18 mouse cellular contexts compared by ENCODE assay signal in genomic region chr16:23376189-23376588, GRCm38 (mm10). TPM values are rescaled to one million over a fixed set of nuclear protein-coding genes. Genes with fewer than 3 reads are reported as not detected.
DNase-seq lines count a peak whose midpoint lies in the region; ATAC-seq and TF ChIP-seq lines count a peak whose summit lies in the region.
"Had no signal": no experiment of that assay in that cellular context is flagged by ENCODE, and none has a peak within 500 bp of the region (broad histone marks: within the 10 kb centered on the region; RNA-seq: fewer than 3 reads in every experiment).

No protein-coding gene starts in this region.

- intact Hi-C loops in heart, postnatal 36 days (cut with DNase I) = loop anchor here (10.0 kb wide), 1 partner anchor 519 kb away; the partner anchor contains the start of gene Sst

- no peak overlapping the region for H3K4me3 ChIP-seq in heart, postnatal 0 days (ENCODE audit: low read depth, low read length)
- H3K4me3 ChIP-seq in liver, adult 2 months (ENCODE audit: insufficient read depth, low read depth, low read length) = no peak overlapping the region
- no peak overlapping the region for H3K4me3 ChIP-seq in liver, embryonic 12.5 days
- H3K4me3 ChIP-seq: forebrain, embryonic 12.5 days; limb, embryonic 10.5 days had no signal

- no peaks in the 10 kb centered on the region for H3K4me1 ChIP-seq in heart, postnatal 0 days (ENCODE audit: control insufficient read depth, insufficient read depth)
- H3K4me1 ChIP-seq in liver, adult 2 months (ENCODE audit: control insufficient read depth, insufficient read depth, low read length) = no peaks in the 10 kb centered on the region
- H3K4me1 ChIP-seq in liver, embryonic 12.5 days = no peaks in the 10 kb centered on the region
- H3K4me1 ChIP-seq: forebrain, embryonic 12.5 days; limb, embryonic 10.5 days had no signal

- WGBS in heart, postnatal 0 days = 33% methylated on average over 10 of the region's 10 CpGs
- WGBS in liver, adult 2 months = 62% methylated on average over 10 of the region's 10 CpGs
- WGBS in liver, embryonic 12.5 days (ENCODE audit: insufficient replicate concordance) = 35% methylated on average over 10 of the region's 10 CpGs

- DNase-seq in heart, postnatal 0 days (ENCODE audit: low spot score) = no peak
- no peak for DNase-seq in heart, postnatal 36 days
- DNase-seq in liver, adult 2 months (ENCODE audit: extremely low read depth, low read depth, low spot score) = peak; percentile 30
- DNase-seq in ZHBTc4 (ENCODE audit: low read depth, low spot score) = peak; percentile 29
- peak; percentile 53 for DNase-seq in lung, postnatal 36 days
- DNase-seq in urinary bladder, postnatal 36 days (ENCODE audit: low spot score in 2 of 2) = no peak
- DNase-seq: cerebellum, adult 8-10 months; gastrocnemius, postnatal 25 days; kidney, postnatal 36 days; midbrain, embryonic 14.5 days had no signal

- TF ChIP-seq EP300 in heart, postnatal 0 days (IDR thresholded peaks at IDR 0.05; ENCODE audit: low read depth) = no peak

- no peaks in the 10 kb centered on the region for H3K9me3 ChIP-seq in heart, postnatal 0 days (replicated peaks; ENCODE audit: control insufficient read depth, low read length)
- H3K9me3 ChIP-seq in liver, embryonic 12.5 days (replicated peaks) = no peaks in the 10 kb centered on the region
- H3K9me3 ChIP-seq: forebrain, embryonic 12.5 days; limb, embryonic 10.5 days had no signal

- peak; percentile 22 for TF ChIP-seq CTCF in heart, postnatal 0 days (IDR thresholded peaks at IDR 0.05; ENCODE audit: low read depth)
- TF ChIP-seq CTCF in liver, adult 2 months (IDR thresholded peaks at IDR 0.05; ENCODE audit: low read depth, low read length) = no peak

- no peak for TF ChIP-seq POLR2A in liver, adult 2 months (IDR thresholded peaks at IDR 0.05; ENCODE audit: extremely low read depth, insufficient read depth, low read length)

- no peak overlapping the region for H3K27ac ChIP-seq in heart, postnatal 0 days (ENCODE audit: low read depth)
- no peak overlapping the region for H3K27ac ChIP-seq in liver, adult 2 months (replicated peaks; ENCODE audit: insufficient read depth, low read depth, low read length)
- no peak overlapping the region for H3K27ac ChIP-seq in liver, embryonic 12.5 days
- H3K27ac ChIP-seq: forebrain, embryonic 12.5 days; limb, embryonic 10.5 days had no signal

- no peak overlapping the region for H3K9ac ChIP-seq in heart, postnatal 0 days (replicated peaks; ENCODE audit: low read depth, low read length)
- H3K9ac ChIP-seq in liver, adult 2 months (ENCODE audit: low read depth, low read length) = no peak overlapping the region
- H3K9ac ChIP-seq in liver, embryonic 12.5 days = no peak overlapping the region
- H3K9ac ChIP-seq: forebrain, embryonic 12.5 days had no signal

- ATAC-seq in heart, postnatal 0 days (ENCODE audit: insufficient read depth, low read depth) = no peak
- no peak for ATAC-seq in liver, embryonic 12.5 days
- ATAC-seq: hindbrain, embryonic 16.5 days had no signal

- no peaks in the 10 kb centered on the region for H3K79me2 ChIP-seq in liver, adult 2 months (ENCODE audit: control insufficient read depth, insufficient read depth, low read length)

- H3K4me2 ChIP-seq in heart, postnatal 0 days (ENCODE audit: low read depth, low read length) = no peak overlapping the region
- H3K4me2 ChIP-seq in liver, embryonic 12.5 days = no peak overlapping the region
- H3K4me2 ChIP-seq: forebrain, embryonic 12.5 days had no signal

- H3K36me3 ChIP-seq in heart, postnatal 0 days (replicated peaks; ENCODE audit: control insufficient read depth, insufficient read depth, low read length) = no peaks in the 10 kb centered on the region
- no peaks in the 10 kb centered on the region for H3K36me3 ChIP-seq in liver, adult 2 months (ENCODE audit: control insufficient read depth, insufficient read depth, low read length)
- H3K36me3 ChIP-seq in liver, embryonic 12.5 days = no peaks in the 10 kb centered on the region
- H3K36me3 ChIP-seq: forebrain, embryonic 12.5 days; limb, embryonic 10.5 days had no signal

- H3K27me3 ChIP-seq in heart, postnatal 0 days (ENCODE audit: control insufficient read depth, insufficient read depth, low read length) = no peaks in the 10 kb centered on the region
- no peaks in the 10 kb centered on the region for H3K27me3 ChIP-seq in liver, adult 2 months (ENCODE audit: control insufficient read depth, insufficient read depth, low read length)
- H3K27me3 ChIP-seq in liver, embryonic 12.5 days (replicated peaks) = no peaks in the 10 kb centered on the region
- H3K27me3 ChIP-seq: forebrain, embryonic 12.5 days had no signal

RNA-seq across cellular contexts. Expression of gene Rtp1, which starts 52.7 kb away (rescaled TPM):
- total RNA-seq in heart, postnatal 0 days (2014; rRNA removed; ENCODE audit: low replicate concordance) = not detected in 2 replicates
- polyA plus RNA-seq in heart, postnatal 0 days (2015; fragmentation: Nextera tagmentation; extraction: Ambion mirVana) = not detected in 2 replicates
- not detected for total RNA-seq in heart, postnatal 36 days (2021)
- total RNA-seq in liver, adult 2 months (2014; rRNA removed) = not detected in 2 replicates
- not detected in 2 replicates for polyA plus RNA-seq in liver, adult 2 months (2012; rRNA removed)
- polyA plus RNA-seq in liver, embryonic 12.5 days (2016; fragmentation: Nextera tagmentation; extraction: Ambion mirVana) = not detected in 2 replicates
- total RNA-seq: gastrocnemius, postnatal 25 days had no signal
- polyA plus RNA-seq: embryonic facial prominence, embryonic 11.5 days; heart, embryonic 16.5 days; limb, embryonic 10.5 days; midbrain, embryonic 14.5 days; neural tube, embryonic 11.5 days; small intestine, adult 2 months had no signal

Comparison
In these comparisons a context has a peak if more than half of its experiments do, and no peak if none do; other contexts are left out.
1. DNase-seq: peak in liver, adult 2 months (single experiment), ZHBTc4 (single experiment) and lung, postnatal 36 days (single experiment); none in heart, postnatal 0 days (single experiment), heart, postnatal 36 days (0 of 2) and urinary bladder, postnatal 36 days (0 of 2).